Mouse (Mus musculus) kidney, embryonic 15.5 days (tissue): ENCODE data around the gene Asic3. TPM values are rescaled to one million over a fixed set of nuclear protein-coding genes. Genes with fewer than 3 reads are reported as not detected.
A peak's percentile ranks its signal among the peaks of the same experiment; 100 is the strongest.

ENCODE experiments used
- ATAC-seq: fragments of 200-750 bp; cut with Nextera tagmentation; replicated peaks from 2 replicates; pipeline ENCODE4 v1.8.0; 2017; ENCODE audit warnings: moderate TSS enrichment; ENCODE audit not compliant: low FRiP score
- H3K27ac ChIP-seq: fragments of 300-500 bp; sonication (generic); 2 replicates; pipeline ENCODE4 v1.5.1; 2015; ENCODE audit warnings: mild to moderate bottlenecking, inconsistent platforms
- H3K27me3 ChIP-seq: fragments of 300-500 bp; sonication (generic); 2 replicates; pipeline ENCODE4 v1.6.1; 2015; ENCODE audit warnings: inconsistent platforms
- H3K36me3 ChIP-seq: fragments of 300-500 bp; sonication (generic); 2 replicates; pipeline ENCODE4 v1.6.1; 2015; ENCODE audit warnings: inconsistent platforms
- H3K4me1 ChIP-seq: fragments of 300-500 bp; sonication (generic); 2 replicates; pipeline ENCODE4 v1.6.1; 2015; ENCODE audit warnings: inconsistent platforms
- H3K4me2 ChIP-seq: fragments of 300-500 bp; sonication (generic); 2 replicates; pipeline ENCODE4 v1.6.1; 2015; ENCODE audit warnings: moderate library complexity, mild to moderate bottlenecking, inconsistent platforms
- H3K4me3 ChIP-seq: fragments of 300-500 bp; sonication (generic); replicated peaks from 2 replicates; pipeline ENCODE4 v1.5.1; 2015; ENCODE audit warnings: mild to moderate bottlenecking, inconsistent platforms
- H3K9ac ChIP-seq: fragments of 300-500 bp; sonication (generic); 2 replicates; pipeline ENCODE4 v1.6.1; 2015; ENCODE audit warnings: mild to moderate bottlenecking, inconsistent platforms
- H3K9me3 ChIP-seq: fragments of 300-500 bp; sonication (generic); replicated peaks from 2 replicates; pipeline ENCODE4 v1.6.1; 2016; ENCODE audit warnings: inconsistent platforms
- WGBS: fragments of 180-500 bp; shearing (Covaris S2); methylation state at CpG from one replicate; pipeline ENCODE4 v1.1.7; 2015; ENCODE audit warnings: mixed read lengths; 5-methylcytosine and 5-hydroxymethylcytosine counted together
- polyA plus RNA-seq: library from polyadenylated mRNA; unstranded; fragments of >200 nt; fragmentation: Nextera tagmentation; extraction: Ambion mirVana; gene quantifications from 2 replicates; pipeline ENCODE4 v1.2.1, GENCODE M21; 2015

The Asic3 gene
- 0.39 and 0.53 TPM in 2 replicates for polyA plus RNA-seq

DNA sequence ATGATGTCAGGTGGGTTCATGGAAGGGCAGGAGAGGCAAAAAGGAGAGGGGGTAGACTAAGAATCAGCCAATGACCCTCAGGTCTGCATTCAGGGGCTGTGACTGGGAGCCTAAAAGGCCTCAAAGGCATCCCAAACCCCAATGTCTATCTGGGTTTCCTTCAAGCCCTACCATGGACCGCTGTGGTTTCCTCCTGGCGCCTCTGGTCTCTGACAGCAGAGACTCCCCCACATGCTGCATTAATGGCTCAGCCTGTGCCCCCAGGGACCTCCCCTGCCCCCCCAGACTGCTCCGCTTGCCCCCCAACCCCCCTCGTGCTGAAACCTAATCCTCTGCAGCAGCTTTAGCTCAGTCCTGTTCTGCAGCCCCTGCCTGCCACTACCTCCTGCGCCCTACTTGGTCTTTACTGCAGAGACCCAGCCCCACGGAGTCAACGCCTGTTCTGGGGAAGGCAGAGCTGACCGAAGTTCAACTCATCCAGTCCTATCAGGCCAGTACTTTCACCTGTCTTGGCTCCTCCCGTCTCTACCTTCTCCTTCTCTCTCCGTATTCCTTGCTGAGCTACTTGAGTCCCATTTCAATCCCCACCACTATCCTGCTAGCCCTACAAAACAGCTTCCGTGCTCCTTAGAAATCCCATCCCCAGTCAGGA lies at the start of gene Asic3:
Asic3 (plus strand) TSS at position 351 of the 652 bp plus-strand sequence.
- WGBS, result 24% methylated on average over 11 of the region's 11 CpGs
- no peaks in the 10 kb centered on the region for H3K27me3 ChIP-seq
- 0 out of 2 replicates have a peak within 1 kb of the TSS, but pooled peaks have one; percentile 18 for H3K27ac ChIP-seq
- no peaks in the 10 kb centered on the region for H3K9me3 ChIP-seq
- H3K36me3 ChIP-seq, result peaks cover 13% of the 10 kb centered on the region
- peaks cover 26% of the 10 kb centered on the region for H3K4me1 ChIP-seq
- no peak within 1 kb of the TSS for H3K9ac ChIP-seq
- no peak within 1 kb of the TSS for H3K4me3 ChIP-seq
- H3K4me2 ChIP-seq, result peak within 1 kb of the TSS; percentile 16
- peak; percentile 10; the same call in 1 of the 2 replicates for ATAC-seq

DNA sequence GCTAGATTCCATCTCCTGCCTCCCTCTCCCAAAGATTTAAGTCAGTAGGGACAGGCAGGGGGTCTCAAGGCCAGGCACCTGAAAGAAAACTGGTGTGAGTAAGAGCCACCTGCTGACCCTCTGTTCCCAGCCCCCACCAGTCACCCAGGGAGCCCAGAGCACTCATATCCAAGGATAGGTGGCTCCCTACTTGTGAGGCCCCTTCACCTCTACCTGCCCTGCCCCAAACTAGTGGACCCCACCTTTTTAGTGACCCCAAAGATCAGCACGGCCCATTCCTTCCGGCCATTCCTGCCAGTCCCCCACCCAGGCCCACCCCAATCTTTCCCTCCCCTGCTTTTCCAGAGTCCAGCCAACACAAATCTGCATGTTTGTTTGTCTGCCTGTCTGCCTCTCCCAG lies 49.7 kb upstream of the Asic3 start:
- Histone ChIP-seq H3K4me2 (no peak overlapping the region), H3K27ac (no peak overlapping the region), H3K9ac (no peak overlapping the region), H3K4me3 (no peak overlapping the region), H3K36me3 (no peaks in the 10 kb centered on the region), H3K27me3 (no peaks in the 10 kb centered on the region), H3K9me3 (no peaks in the 10 kb centered on the region), H3K4me1 (peaks cover 10% of the 10 kb centered on the region)
- WGBS, result 38% methylated on average over 2 of the region's 2 CpGs
- no peak for ATAC-seq

GRCm38 (mm10) chr5:24364061-24364460 lies 49.1 kb upstream of the Asic3 start:
- ATAC-seq, result no peak
- Histone ChIP-seq H3K4me2 (no peak overlapping the region), H3K4me1 (peaks cover 10% of the 10 kb centered on the region), H3K36me3 (no peaks in the 10 kb centered on the region), H3K9me3 (no peaks in the 10 kb centered on the region), H3K27me3 (no peaks in the 10 kb centered on the region), H3K9ac (no peak overlapping the region), H3K4me3 (no peak overlapping the region), H3K27ac (peak overlapping the region; percentile 54)
- 41% methylated on average over 3 of the region's 3 CpGs for WGBS

GRCm38 (mm10) chr5:24364508-24364907 lies 48.7 kb upstream of the Asic3 start, which contains the start of gene Nos3:
TSS of gene Nos3 (plus strand) at chr5:24364810.
- Histone ChIP-seq H3K27ac (peak within 1 kb of the TSS; percentile 62), H3K27me3 (no peaks in the 10 kb centered on the region), H3K9ac (no peak within 1 kb of the TSS), H3K9me3 (no peaks in the 10 kb centered on the region), H3K4me1 (peaks cover 10% of the 10 kb centered on the region), H3K36me3 (no peaks in the 10 kb centered on the region), H3K4me2 (peak within 1 kb of the TSS; percentile 44), H3K4me3 (peak within 1 kb of the TSS; percentile 33)
- no peak for ATAC-seq
- 59% methylated on average over 12 of the region's 12 CpGs for WGBS

GRCm38 (mm10) chr5:24364963-24365362 lies 48.2 kb upstream of the Asic3 start:
- H3K36me3 ChIP-seq, result no peaks in the 10 kb centered on the region
- no peaks in the 10 kb centered on the region for H3K27me3 ChIP-seq
- H3K9ac ChIP-seq, result no peak overlapping the region
- H3K27ac ChIP-seq, result peak overlapping the region; percentile 62
- peak overlapping the region; percentile 44 for H3K4me2 ChIP-seq
- 84% methylated on average over 10 of the region's 10 CpGs for WGBS
- H3K4me1 ChIP-seq, result peaks cover 10% of the 10 kb centered on the region
- peak overlapping the region; percentile 33 for H3K4me3 ChIP-seq
- no peak for ATAC-seq
- no peaks in the 10 kb centered on the region for H3K9me3 ChIP-seq

- Histone ChIP-seq H3K27ac (peak overlapping the region; percentile 62), H3K9ac (no peak overlapping the region), H3K4me2 (peak overlapping the region; percentile 44), H3K4me1 (peaks cover 8% of the 10 kb centered on the region), H3K36me3 (no peaks in the 10 kb centered on the region), H3K9me3 (no peaks in the 10 kb centered on the region), H3K27me3 (no peaks in the 10 kb centered on the region), H3K4me3 (peak overlapping the region; percentile 33)
- WGBS, result 40% methylated on average over 5 of the region's 5 CpGs
- ATAC-seq, result no peak
These were observed 47.7 kb upstream of the Asic3 start for GRCm38 (mm10) chr5:24365528-24365927.

- Histone ChIP-seq H3K36me3 (no peaks in the 10 kb centered on the region), H3K9me3 (no peaks in the 10 kb centered on the region), H3K9ac (no peak overlapping the region), H3K4me3 (no peak overlapping the region), H3K4me1 (peaks cover 6% of the 10 kb centered on the region; the same call in 1 of the 2 replicates), H3K27ac (no peak overlapping the region), H3K4me2 (no peak overlapping the region), H3K27me3 (no peaks in the 10 kb centered on the region)
- WGBS, result 74% methylated on average over 9 of the region's 9 CpGs
- no peak for ATAC-seq
These were observed 46.8 kb upstream of the Asic3 start for GRCm38 (mm10) chr5:24366426-24366825.

DNA sequence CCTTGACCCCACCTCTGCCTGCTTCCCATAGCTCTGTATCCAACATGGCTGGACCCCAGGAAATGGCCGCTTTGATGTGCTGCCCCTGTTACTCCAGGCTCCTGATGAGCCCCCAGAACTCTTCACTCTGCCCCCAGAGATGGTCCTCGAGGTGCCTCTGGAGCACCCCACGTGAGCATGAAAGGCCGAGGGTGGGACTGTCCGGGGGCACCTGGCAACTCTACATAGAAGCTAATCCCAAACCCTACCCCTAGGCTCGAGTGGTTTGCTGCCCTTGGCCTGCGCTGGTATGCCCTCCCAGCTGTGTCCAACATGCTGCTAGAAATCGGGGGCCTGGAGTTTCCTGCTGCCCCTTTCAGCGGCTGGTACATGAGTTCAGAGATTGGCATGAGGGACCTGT lies 43.4 kb upstream of the Asic3 start:
- Histone ChIP-seq H3K4me3 (no peak overlapping the region), H3K9ac (no peak overlapping the region), H3K27me3 (no peaks in the 10 kb centered on the region), H3K4me2 (no peak overlapping the region), H3K36me3 (no peaks in the 10 kb centered on the region), H3K9me3 (no peaks in the 10 kb centered on the region), H3K27ac (no peak overlapping the region), H3K4me1 (peaks cover 3% of the 10 kb centered on the region; the same call in 1 of the 2 replicates)
- 90% methylated on average over 9 of the region's 9 CpGs for WGBS
- no peak for ATAC-seq

DNA sequence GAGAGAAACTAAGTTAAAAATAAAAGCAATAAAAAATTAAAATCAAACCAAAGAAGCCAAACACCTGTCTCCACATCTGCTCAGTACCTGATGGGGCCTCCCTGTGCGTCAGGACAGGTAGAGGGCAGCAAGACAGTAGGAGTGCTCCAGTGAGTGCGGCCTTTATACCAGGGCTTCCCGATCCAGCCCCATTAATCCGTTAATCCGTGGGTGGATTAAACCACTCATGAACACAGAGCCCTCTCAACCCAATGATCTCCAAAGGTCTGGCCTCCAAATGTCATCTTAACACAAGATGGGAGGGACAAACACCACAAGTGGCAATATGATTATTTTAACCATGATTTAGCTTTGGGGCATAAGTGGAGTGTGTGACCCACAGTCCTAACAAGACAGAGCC lies 39.4 kb upstream of the Asic3 start:
- no peaks in the 10 kb centered on the region for H3K27me3 ChIP-seq
- H3K4me3 ChIP-seq, result no peak overlapping the region
- no peak overlapping the region for H3K27ac ChIP-seq
- H3K36me3 ChIP-seq, result no peaks in the 10 kb centered on the region
- 81% methylated on average over 5 of the region's 5 CpGs for WGBS
- H3K4me2 ChIP-seq, result no peak overlapping the region
- no peak overlapping the region for H3K9ac ChIP-seq
- H3K9me3 ChIP-seq, result no peaks in the 10 kb centered on the region
- ATAC-seq, result no peak
- H3K4me1 ChIP-seq, result peaks cover 3% of the 10 kb centered on the region; the same call in 1 of the 2 replicates

- Histone ChIP-seq H3K27me3 (no peaks in the 10 kb centered on the region), H3K9ac (no peak overlapping the region), H3K4me3 (no peak overlapping the region), H3K9me3 (no peaks in the 10 kb centered on the region), H3K4me2 (no peak overlapping the region), H3K27ac (no peak overlapping the region), H3K4me1 (peaks cover 3% of the 10 kb centered on the region; the same call in 1 of the 2 replicates), H3K36me3 (no peaks in the 10 kb centered on the region)
- no peak for ATAC-seq
- 53% methylated on average over 6 of the region's 6 CpGs for WGBS
These were observed 39.0 kb upstream of the Asic3 start for GRCm38 (mm10) chr5:24374216-24374615.

DNA sequence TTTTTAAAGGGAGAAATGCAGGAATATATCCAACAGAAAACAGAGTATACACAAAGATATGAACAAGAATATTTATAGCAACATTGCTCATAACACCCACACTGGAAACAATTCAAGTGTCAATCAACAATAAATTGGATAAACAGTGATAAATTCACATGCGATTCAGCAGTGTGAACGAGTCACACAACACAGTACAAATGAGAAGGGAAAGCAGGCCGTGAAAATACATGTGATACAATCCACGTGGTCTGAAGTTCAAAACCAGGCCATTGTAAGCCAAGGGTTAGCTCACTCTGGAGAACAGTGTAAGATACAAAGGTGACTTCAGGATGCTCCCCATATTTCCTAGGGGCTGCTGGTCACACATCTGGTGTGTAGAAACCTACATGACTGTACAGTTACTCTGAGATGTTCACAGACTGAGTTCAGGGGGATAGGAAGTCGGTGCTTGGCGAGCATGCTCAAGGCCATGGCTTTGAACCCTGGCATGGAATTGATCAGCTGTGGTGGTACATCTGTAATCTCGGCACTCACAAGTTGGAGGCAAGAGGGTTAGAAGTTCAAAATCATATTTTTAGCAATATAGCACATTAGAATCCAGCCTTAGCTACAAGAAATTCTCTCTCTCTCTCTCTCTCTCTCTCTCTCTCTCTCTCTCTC lies 38.4 kb upstream of the Asic3 start:
- H3K27me3 ChIP-seq, result no peaks in the 10 kb centered on the region
- H3K9me3 ChIP-seq, result no peaks in the 10 kb centered on the region
- WGBS, result 69% methylated on average over 7 of the region's 7 CpGs
- no peak overlapping the region for H3K4me3 ChIP-seq
- H3K9ac ChIP-seq, result no peak overlapping the region
- H3K4me2 ChIP-seq, result no peak overlapping the region
- ATAC-seq, result no peak
- no peaks in the 10 kb centered on the region for H3K36me3 ChIP-seq
- H3K4me1 ChIP-seq, result peaks cover 5% of the 10 kb centered on the region
- no peak overlapping the region for H3K27ac ChIP-seq

DNA sequence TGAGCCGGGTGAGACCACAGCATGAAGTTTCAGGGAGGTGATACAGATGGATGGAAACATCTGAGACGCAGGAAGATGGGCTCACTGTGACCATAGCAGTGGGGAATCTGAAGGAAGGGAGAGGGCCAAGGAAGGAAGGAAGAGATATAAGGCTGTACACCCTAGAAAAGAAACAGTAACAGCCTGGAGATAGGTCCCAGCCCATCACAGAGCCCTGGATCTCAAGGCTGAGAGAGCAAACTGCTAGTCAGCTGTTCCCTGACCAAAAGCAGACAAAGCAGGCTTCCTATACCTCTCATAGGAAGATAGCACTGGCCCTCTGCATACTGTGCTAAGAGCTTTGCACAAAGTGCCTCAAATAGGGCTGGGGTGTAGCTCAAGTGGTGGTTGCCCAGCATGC lies 34.5 kb upstream of the Asic3 start:
- WGBS, result 75% methylated on average over 2 of the region's 2 CpGs
- ATAC-seq, result no peak
- no peak overlapping the region for H3K4me3 ChIP-seq

More for the DNA sequence above, 34.5 kb upstream of the Asic3 start:
- Histone ChIP-seq H3K4me2 (no peak overlapping the region), H3K27ac (no peak overlapping the region), H3K9me3 (no peaks in the 10 kb centered on the region), H3K9ac (no peak overlapping the region; the same call in 1 of the 2 replicates), H3K36me3 (no peaks in the 10 kb centered on the region), H3K27me3 (no peaks in the 10 kb centered on the region), H3K4me1 (peaks cover 18% of the 10 kb centered on the region)
